Mouse (Mus musculus): ENCODE results near the gene Kptn.

Kptn gene

DNA sequence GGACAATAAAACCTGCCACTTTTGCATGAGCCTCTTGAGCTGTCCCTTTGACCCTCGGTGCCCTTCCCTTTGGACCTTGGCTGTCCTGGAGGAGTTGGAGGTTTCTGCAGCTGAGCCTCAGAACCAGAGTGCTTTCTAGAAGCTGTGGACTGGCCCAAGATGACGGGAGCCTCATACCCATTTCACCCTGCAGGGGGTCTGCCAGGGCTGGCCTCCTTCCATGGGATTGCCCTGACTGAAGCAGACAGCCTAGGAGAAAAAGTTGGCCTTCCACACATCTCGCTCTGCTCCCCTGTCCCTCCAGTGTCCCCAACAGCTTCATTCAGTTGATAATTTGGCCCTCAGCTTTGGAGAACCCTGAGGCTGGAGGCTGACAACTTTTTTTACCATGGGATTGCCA lies 2.6 kb upstream of the Kptn start:
- DNase-seq (ENCODE audit: low read depth, low spot score), result no peak

DNA sequence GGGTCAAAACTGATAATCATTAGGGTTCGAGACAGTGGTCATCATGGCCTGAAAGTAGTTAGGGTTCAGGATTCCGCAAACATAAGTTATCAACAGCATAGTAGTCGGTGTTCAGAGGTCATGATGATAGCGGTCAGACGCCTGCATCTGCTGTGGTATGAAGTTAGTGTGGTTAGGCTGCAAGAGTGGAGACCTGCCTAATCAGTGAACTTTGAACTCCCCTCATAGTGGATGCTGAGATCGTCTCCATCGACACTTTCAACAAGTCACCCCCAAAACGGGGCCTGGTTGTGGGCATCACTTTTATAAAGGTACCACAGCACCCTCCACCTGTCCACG lies 536 bp downstream of the Kptn start:
- DNase-seq (ENCODE audit: low read depth, low spot score), result no peak

DNA sequence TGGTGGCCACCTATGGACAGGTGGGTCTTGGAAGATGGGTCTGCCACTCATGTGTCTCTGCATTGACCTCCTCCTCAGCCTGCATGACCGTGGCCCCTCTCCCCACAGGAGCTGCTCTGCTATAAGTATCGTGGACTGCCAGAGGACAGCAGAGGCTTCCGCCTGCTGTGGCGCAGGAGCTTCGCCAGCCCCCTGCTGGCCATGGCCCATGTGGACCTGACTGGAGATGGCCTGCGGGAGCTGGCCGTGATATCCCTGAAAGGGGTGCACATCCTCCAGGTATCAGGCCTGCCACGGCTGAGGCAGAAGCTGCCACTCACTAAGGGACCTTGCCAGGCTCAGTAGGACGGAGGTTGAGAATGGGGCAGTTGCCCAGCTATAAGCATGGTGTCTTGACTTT lies 6.1 kb downstream of the Kptn start:
- no peak for DNase-seq (ENCODE audit: low read depth, low spot score)

- no peak for DNase-seq (ENCODE audit: low read depth, low spot score)
Measured at GRCm38 (mm10) chr7:16128344-16128743, 8.6 kb downstream of the Kptn start.

- no peak for DNase-seq (ENCODE audit: low read depth, low spot score)
Measured at GRCm38 (mm10) chr7:16128899-16129298, 9.2 kb downstream of the Kptn start.

- DNase-seq (ENCODE audit: low read depth, low spot score), result peak; percentile 69
Measured at GRCm38 (mm10) chr7:16129421-16129845, 9.7 kb downstream of the Kptn start, which contains the start of gene Slc8a2. Slc8a2 (plus strand) TSS chr7:16129826.

DNA sequence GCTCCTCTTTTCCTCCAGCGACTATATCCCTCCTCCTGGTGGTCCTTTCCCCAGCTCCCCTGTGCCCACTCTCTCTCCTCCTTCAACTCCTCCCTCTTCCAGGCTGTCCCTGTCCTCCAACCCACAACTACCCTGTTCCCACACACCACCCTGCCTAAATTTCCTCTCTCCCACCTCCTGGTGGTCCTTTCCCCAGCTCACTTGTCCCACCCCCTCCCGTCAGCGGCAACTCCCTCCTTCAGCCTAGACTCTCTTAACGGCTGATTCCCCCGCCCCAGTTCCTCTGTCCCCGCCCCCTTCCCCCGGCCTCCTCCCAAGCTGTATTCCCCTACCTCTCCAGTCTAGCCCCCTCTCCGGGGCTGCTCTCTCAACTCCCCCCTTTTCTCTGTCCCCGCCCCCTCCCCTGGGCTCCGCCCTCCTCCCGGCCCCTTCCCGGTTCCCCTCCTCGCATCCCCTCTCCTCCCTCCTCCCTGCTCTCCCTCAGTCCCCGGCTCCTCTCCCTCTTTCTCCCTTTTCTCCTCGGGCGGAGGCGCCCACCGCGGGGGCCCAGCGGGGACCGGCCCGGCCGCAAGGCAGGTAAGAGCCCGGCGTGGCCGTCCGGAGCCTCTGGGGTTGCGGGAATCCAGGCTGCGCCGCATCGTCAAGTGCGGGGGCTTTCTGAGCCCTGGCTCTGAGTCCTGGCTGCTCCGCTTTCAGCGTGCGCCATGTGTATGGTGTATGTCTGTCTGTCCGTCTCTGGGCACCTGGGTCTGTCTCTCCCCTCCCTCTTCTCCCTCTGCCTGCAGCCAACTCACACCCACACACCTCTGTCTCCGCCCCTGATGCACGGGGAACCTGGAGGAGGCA lies 10.4 kb downstream of the Kptn start:
- DNase-seq (ENCODE audit: low read depth, low spot score), result no peak

DNA sequence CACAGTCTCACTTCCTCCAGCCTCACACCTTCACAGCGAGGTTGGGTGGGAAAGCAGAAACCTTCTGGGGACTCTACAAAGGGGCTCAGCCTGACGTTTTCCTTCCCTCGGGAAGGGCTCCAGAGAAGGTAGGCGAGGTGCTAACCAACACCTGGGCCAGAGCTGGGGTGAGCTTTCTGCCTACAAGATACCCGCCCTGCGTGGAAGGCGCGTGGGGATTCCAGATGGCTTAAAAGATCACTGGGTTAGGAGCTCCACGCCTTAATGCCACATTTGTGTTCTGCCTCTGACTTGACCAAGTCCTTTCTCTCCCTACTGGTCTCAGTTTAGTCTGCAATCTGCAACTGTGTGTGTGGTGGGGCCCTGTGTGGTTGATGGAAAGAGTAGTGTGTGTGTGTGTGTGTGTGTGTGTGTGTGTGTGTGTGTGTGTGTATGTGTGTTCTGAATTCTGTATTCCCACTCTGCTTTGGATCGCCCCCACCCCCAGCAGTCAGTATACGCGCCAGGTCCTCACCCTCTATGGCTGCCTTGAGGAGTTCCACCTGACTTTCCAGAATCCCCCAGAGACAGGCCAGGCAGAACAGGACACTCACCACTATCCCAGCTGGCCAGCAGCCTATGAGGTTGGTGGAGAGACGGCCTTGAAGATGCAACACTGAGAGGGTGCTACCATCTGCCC lies 11.4 kb downstream of the Kptn start:
- DNase-seq (ENCODE audit: low read depth, low spot score), result peak; percentile 31

DNA sequence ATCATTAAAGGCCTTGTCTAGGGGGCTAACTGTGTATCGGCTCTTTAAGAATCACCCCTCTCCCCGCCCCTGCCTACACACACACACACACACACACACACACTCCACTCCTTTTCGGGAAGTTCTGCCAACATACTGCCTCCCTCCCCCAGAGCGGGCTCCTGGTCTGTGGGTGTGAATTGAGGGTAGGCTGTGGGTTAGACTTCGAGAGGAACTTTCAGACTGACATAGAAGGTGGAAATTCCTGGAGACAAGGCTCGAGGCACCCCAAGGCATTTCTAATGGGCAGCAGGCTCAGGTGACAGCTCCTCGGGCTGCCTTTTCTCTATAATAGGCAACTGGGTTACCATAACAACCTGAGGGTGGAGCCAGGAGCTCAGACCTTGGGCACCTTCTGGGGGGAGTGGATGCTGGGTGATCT lies 12.5 kb downstream of the Kptn start:
- DNase-seq (ENCODE audit: low read depth, low spot score), result peak; percentile 68

DNA sequence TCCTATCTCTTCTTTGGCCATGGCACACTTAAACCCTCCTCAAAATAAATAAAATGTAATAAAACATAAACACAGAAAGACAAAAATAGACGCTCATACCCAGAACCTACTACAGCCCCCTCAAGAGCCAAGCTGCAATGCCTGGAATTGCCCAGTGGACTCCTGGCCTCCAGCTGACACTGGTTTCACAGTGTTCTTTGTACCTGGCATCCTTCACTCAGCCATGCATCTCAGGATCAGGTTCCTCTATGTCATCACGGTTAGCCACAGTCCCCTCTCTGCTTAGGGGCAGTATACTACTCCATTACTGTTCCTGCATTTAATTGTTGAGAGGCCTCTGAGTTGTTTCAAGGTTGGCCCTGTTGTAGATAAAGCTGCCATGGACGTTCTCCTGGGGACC lies 13.2 kb downstream of the Kptn start:
- no peak for DNase-seq (ENCODE audit: low read depth, low spot score)

GRCm38 (mm10) chr7:16133691-16134090 lies 14.0 kb downstream of the Kptn start:
- DNase-seq (ENCODE audit: low read depth, low spot score), result no peak

DNA sequence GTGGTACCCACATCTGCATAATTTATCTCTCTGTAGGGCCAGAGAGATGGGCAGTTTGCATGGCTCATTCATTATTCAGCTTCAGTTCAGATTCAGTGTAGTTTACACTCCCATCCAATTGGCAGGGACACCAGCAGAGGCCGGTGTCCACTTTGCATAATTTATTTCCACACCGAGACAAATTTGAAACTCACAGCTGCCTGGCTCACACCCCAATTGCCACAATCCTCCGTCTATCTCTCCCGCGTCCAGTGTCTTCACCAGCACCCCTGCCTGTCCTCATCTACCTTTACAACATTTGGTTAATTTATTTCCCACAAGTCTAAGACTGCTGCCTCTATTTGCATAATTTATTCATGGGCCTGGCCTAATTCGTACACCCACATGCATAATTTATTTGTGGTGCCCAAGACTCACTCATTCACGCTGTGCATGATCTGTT lies 15.3 kb downstream of the Kptn start:
- peak; percentile 63 for DNase-seq (ENCODE audit: low read depth, low spot score)

GRCm38 (mm10) chr7:16146489-16147410 lies 27.1 kb downstream of the Kptn start:
- no peak for DNase-seq (ENCODE audit: low read depth, low spot score)

DNA sequence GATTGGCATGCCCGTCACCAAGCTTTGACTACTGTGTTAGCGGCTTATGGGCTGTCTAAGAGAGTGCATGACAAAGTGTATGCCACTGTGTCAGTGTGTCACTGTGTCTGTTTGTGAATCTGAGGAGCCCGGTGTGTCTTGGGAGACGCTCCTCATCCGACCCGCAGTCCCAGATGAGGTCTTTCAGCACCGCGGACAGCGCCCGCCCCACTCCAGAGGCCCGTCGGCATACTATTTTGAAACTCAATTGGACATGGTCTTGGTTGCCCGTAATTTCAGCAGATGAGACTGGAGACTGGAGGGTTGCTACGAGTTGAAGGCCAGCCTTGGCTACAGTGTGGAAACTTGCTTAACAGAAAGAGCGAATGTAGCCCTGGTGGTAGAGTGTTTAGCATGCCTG lies 27.9 kb downstream of the Kptn start:
- DNase-seq (ENCODE audit: low read depth, low spot score), result no peak

- no peak for DNase-seq (ENCODE audit: low read depth, low spot score)
Measured at GRCm38 (mm10) chr7:16149241-16149640, 29.5 kb downstream of the Kptn start.

GRCm38 (mm10) chr7:16150191-16151145 lies 30.8 kb downstream of the Kptn start:
- no peak for DNase-seq (ENCODE audit: low read depth, low spot score)

- DNase-seq (ENCODE audit: low read depth, low spot score), result peak; percentile 72
Measured at GRCm38 (mm10) chr7:16153522-16153921, 33.8 kb downstream of the Kptn start.

DNA sequence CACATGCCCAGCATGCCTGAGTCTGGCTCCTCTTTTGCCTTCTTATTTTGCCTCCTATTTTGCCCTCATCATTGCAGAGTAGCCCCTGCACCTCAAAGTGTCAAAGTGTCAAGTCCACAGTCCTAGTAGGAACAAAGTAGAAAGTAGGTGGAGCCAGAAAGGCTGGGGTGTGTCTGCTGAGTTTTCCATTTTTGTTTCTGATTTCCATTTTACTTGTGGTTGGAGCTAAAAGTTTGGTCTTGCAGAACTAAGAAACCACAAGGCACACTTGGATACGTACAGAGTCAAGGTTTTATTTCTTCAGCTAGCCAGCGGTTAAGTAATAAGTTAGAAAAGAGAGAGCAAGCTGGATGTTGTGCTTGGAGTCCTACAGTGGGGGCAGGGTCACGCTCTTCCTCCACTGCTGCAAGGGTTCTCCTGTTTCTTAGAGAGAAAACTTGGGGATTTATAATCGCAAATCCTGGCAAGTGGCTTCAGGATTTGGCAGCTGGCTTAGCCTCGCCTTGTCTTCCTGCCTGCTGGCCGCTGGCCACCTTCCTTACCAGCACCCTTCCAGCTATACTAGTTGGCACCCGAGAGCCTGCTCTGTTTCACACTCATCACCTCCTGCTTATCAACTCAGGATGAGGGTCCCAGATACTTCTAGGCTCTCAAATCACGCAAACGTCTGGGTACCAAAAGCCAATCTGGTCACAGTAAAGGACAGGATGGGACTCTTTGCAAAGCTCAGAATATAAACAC lies 35.6 kb downstream of the Kptn start:
- DNase-seq (ENCODE audit: low read depth, low spot score), result peak; percentile 43

DNA sequence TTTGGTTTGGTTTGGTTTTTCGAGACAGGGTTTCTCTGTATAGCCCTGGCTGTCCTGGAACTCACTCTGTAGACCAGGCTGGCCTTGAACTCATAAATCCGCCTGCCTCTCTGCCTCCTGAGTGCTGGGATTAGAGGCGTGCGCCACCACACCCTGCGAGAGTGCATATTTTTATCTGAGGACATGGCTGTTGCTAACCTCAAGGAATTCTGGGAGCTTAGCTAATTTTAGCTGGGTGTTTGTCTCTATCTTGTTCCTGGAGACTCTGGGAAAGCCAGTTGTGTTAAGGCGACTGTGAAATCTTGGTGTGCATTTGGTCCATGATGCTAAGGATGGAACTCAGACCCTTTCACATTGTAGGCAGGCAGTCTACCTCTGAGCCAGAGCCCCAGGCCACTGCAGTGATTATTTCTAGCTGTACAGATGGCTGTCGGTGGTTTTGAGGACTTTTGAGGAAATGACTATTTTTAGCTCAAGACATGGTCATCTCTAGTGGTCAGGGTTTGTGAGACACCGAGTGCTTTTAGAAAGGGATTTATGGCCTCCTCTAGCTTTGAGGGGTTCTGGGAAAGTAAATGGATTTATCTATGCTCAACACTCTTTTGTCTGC lies 36.5 kb downstream of the Kptn start:
- DNase-seq (ENCODE audit: low read depth, low spot score), result no peak

- no peak for DNase-seq (ENCODE audit: low read depth, low spot score)
Measured at GRCm38 (mm10) chr7:16158735-16159134, 39.0 kb downstream of the Kptn start.

Data from A20 (cell line).